17 mouse cellular contexts compared by ENCODE assay signal in the genomic region with DNA sequence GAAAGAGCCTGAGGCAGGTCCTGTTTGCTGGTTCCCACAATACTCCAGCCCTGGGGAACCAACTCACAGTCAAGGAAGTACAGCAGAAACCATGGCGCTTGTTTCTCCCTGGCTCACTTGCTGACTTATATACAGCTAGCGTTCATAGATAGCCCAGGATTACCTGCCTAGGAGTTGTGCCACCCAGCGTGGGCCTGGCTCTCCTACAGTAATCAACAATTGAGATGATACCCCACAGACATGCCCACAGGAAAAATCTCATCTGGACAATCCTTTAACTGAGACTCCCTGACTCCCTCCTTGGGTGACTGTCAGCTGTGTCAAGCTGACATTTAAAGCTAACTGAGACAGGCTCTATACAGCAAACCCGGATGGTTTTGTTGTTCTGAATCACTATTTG.
"Had no signal": no experiment of that assay in that cellular context is flagged by ENCODE, and none has a peak within 500 bp of the region (broad histone marks: within the 10 kb centered on the region; RNA-seq: fewer than 3 reads in every experiment).

No protein-coding gene starts in this region.

- H3K4me1 ChIP-seq: neural tube, embryonic 15.5 days; stomach, embryonic 15.5 days had no signal

- H3K9ac ChIP-seq: neural tube, embryonic 12.5 days; neural tube, embryonic 13.5 days; neural tube, embryonic 15.5 days; stomach, embryonic 15.5 days had no signal

- H3K9me3 ChIP-seq: neural tube, embryonic 12.5 days; neural tube, embryonic 13.5 days; neural tube, embryonic 15.5 days; stomach, embryonic 15.5 days had no signal

- H3K4me2 ChIP-seq: neural tube, embryonic 12.5 days; neural tube, embryonic 13.5 days; neural tube, embryonic 15.5 days; stomach, embryonic 15.5 days had no signal

- H3K27me3 ChIP-seq: neural tube, embryonic 12.5 days; neural tube, embryonic 13.5 days; neural tube, embryonic 15.5 days; stomach, embryonic 15.5 days had no signal

- H3K36me3 ChIP-seq: neural tube, embryonic 12.5 days; neural tube, embryonic 13.5 days; neural tube, embryonic 15.5 days; stomach, embryonic 15.5 days had no signal

- H3K27ac ChIP-seq: neural tube, embryonic 12.5 days; neural tube, embryonic 13.5 days; neural tube, embryonic 15.5 days; stomach, embryonic 15.5 days; stomach, postnatal 0 days had no signal

- H3K4me3 ChIP-seq: neural tube, embryonic 12.5 days; neural tube, embryonic 13.5 days; neural tube, embryonic 15.5 days; stomach, embryonic 15.5 days had no signal

- DNase-seq: retina, postnatal 1 day; right cerebral cortex, adult 18-20 months; right cerebral cortex, postnatal 14 days; right cerebral cortex, postnatal 25 days; right cerebral cortex, postnatal 4 days; spleen, adult 18-20 months; thymus, adult 18-20 months; thymus, adult 2 months; thymus, postnatal 14 days; thymus, postnatal 25 days; thymus, postnatal 36 days; thymus, postnatal 4 days had no signal
